Mouse (Mus musculus) E14TG2a.4 (cell line): ENCODE results near the gene Nfya.

ENCODE experiments used
- CTCF ChIP-seq: conservative IDR thresholded peaks from 2 replicates; pipeline ENCODE4 v1.5.1; 2014; ENCODE audit warnings: low read length
- POU5F1 ChIP-seq: IDR thresholded peaks from 2 replicates; pipeline ENCODE4 v1.6.1; 2014; ENCODE audit warnings: low read length, borderline replicate concordance

DNA sequence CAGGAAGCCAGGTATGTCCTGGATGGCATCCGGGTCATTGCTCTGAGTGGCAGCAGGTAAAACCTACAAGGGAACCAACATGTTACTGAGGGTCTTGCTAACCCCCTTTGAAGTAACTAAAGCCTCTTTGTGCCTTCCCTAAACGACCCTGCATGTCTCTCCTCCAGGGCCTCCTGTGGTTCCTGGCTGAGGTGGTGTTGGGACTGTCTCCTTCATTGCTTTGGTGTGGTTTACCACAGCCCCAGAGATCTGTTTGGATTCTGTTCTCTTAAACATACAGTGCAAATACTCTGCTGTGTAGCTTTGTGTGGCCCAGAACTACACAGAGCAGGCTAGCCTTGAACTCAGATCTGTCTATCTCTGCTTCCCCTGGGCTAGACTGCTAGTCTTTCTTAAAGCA lies 9.9 kb upstream of the Nfya start:
- no peak for TF ChIP-seq CTCF
- no peak for TF ChIP-seq POU5F1
